Mouse (Mus musculus) retina, embryonic 14.5 days (tissue): ENCODE data around the gene Usp5.
"Not testable (repeated sequence)": the region's sequence is repeated elsewhere in the genome, so short reads cannot be mapped to it uniquely, and the experiment has no call there.

Experiments
- DNase-seq: peaks from one replicate; pipeline ENCODE4 v3.0.0-alpha.2; 2015; ENCODE audit warnings: low spot score

The Usp5 gene

GRCm38 (mm10) chr6:124840241-124841167 is 11.2 kb upstream of the Usp5 start, which contains the start of gene Gnb3:
Gene Gnb3 (minus strand): TSS chr6:124840275.
- peak; percentile 60 for DNase-seq

- peak; percentile 43 for DNase-seq
These were observed 10.5 kb upstream of the Usp5 start for GRCm38 (mm10) chr6:124839805-124840204.

GRCm38 (mm10) chr6:124836411-124836810 is 7.1 kb upstream of the Usp5 start:
- no peak for DNase-seq

GRCm38 (mm10) chr6:124835531-124835930 is 6.2 kb upstream of the Usp5 start:
- DNase-seq, result no peak

- DNase-seq, result no peak
These were observed 5.3 kb upstream of the Usp5 start for GRCm38 (mm10) chr6:124834512-124835081.

GRCm38 (mm10) chr6:124831649-124832048 is 2.4 kb upstream of the Usp5 start:
- DNase-seq, result no peak

GRCm38 (mm10) chr6:124831199-124831598 is 1.9 kb upstream of the Usp5 start:
- not testable (repeated sequence) for DNase-seq

- peak; percentile 97 for DNase-seq
These were observed 766 bp upstream of the Usp5 start for GRCm38 (mm10) chr6:124829799-124830700.

- DNase-seq, result peak; percentile 31
These were observed 1.1 kb downstream of the Usp5 start for GRCm38 (mm10) chr6:124828101-124828592.

GRCm38 (mm10) chr6:124822049-124822448 is 7.2 kb downstream of the Usp5 start:
- DNase-seq, result no peak

- DNase-seq, result no peak
These were observed 8.4 kb downstream of the Usp5 start for GRCm38 (mm10) chr6:124820891-124821290.

- DNase-seq, result no peak
These were observed 11.3 kb downstream of the Usp5 start for GRCm38 (mm10) chr6:124817971-124818370.

GRCm38 (mm10) chr6:124817563-124817962 is 11.7 kb downstream of the Usp5 start:
- no peak for DNase-seq

- DNase-seq, result no peak
These were observed 12.2 kb downstream of the Usp5 start for GRCm38 (mm10) chr6:124817125-124817524.

GRCm38 (mm10) chr6:124816611-124817010 is 12.7 kb downstream of the Usp5 start:
- DNase-seq, result no peak

- no peak for DNase-seq
These were observed 14.2 kb downstream of the Usp5 start for GRCm38 (mm10) chr6:124814858-124815774.

GRCm38 (mm10) chr6:124814448-124814847 is 14.8 kb downstream of the Usp5 start:
- DNase-seq, result no peak

GRCm38 (mm10) chr6:124813933-124814332 is 15.4 kb downstream of the Usp5 start, which contains the start of gene Tpi1:
Gene Tpi1 (minus strand): TSS chr6:124814296.
- DNase-seq, result peak; percentile 92

- DNase-seq, result peak; percentile 60
These were observed 15.8 kb downstream of the Usp5 start for GRCm38 (mm10) chr6:124813496-124813895.

GRCm38 (mm10) chr6:124812848-124813247 is 16.4 kb downstream of the Usp5 start:
- no peak for DNase-seq
